ENCODE assay signal across 28 mouse cellular contexts in genomic region chrX:52050941-52051340, GRCm38 (mm10).
"Had no signal": no experiment of that assay in that cellular context is flagged by ENCODE, and none has a peak within 500 bp of the region (broad histone marks: within the 10 kb centered on the region; RNA-seq: fewer than 3 reads in every experiment).

No protein-coding gene starts in this region.

- H3K4me2 ChIP-seq: embryonic facial prominence, embryonic 12.5 days; embryonic facial prominence, embryonic 13.5 days; embryonic facial prominence, embryonic 15.5 days; forebrain, embryonic 12.5 days; forebrain, embryonic 13.5 days; forebrain, embryonic 15.5 days had no signal

- H3K27ac ChIP-seq: embryonic facial prominence, embryonic 12.5 days; embryonic facial prominence, embryonic 13.5 days; forebrain, embryonic 10.5 days; forebrain, embryonic 12.5 days; forebrain, embryonic 13.5 days; forebrain, embryonic 15.5 days; gastrocnemius, adult 2 months; heart, adult 2 months had no signal

- H3K4me3 ChIP-seq: embryonic facial prominence, embryonic 12.5 days; embryonic facial prominence, embryonic 13.5 days; embryonic facial prominence, embryonic 15.5 days; erythroblast, embryonic 14.5 days; forebrain, embryonic 10.5 days; forebrain, embryonic 12.5 days; forebrain, embryonic 13.5 days; forebrain, embryonic 15.5 days; gastrocnemius, adult 2 months; heart, adult 2 months had no signal

- H3K9me3 ChIP-seq: embryonic facial prominence, embryonic 12.5 days; embryonic facial prominence, embryonic 13.5 days; embryonic facial prominence, embryonic 15.5 days; forebrain, embryonic 10.5 days; forebrain, embryonic 12.5 days; forebrain, embryonic 13.5 days; forebrain, embryonic 15.5 days had no signal

- ATAC-seq: forebrain, embryonic 13.5 days; forebrain, embryonic 14.5 days; forebrain, embryonic 15.5 days; forebrain, embryonic 16.5 days; forebrain, postnatal 0 days had no signal

- DNase-seq: cerebellum, adult 2 months; cerebellum, adult 8-10 months; cerebellum, adult 9-10 months; cerebellum, adult 9-11 months; cerebellum, postnatal 10 days; cerebellum, postnatal 14 days; cerebellum, postnatal 25 days; cerebellum, postnatal 36 days; embryo, embryonic 11 days; forebrain, postnatal 0 days; gastrocnemius, adult 2 months; gastrocnemius, postnatal 10 days; gastrocnemius, postnatal 14 days; gastrocnemius, postnatal 25 days; gastrocnemius, postnatal 36 days; heart, adult 11 months; heart, adult 18-20 months; heart, adult 2 months had no signal

- H3K27me3 ChIP-seq: embryonic facial prominence, embryonic 12.5 days; embryonic facial prominence, embryonic 13.5 days; embryonic facial prominence, embryonic 15.5 days; forebrain, embryonic 12.5 days; forebrain, embryonic 13.5 days; forebrain, embryonic 15.5 days had no signal

- H3K36me3 ChIP-seq: embryonic facial prominence, embryonic 12.5 days; embryonic facial prominence, embryonic 15.5 days; forebrain, embryonic 12.5 days; forebrain, embryonic 15.5 days had no signal

- H3K9ac ChIP-seq: embryonic facial prominence, embryonic 12.5 days; embryonic facial prominence, embryonic 13.5 days; embryonic facial prominence, embryonic 15.5 days; forebrain, embryonic 12.5 days; forebrain, embryonic 13.5 days; forebrain, embryonic 15.5 days; forebrain, postnatal 0 days had no signal

- H3K4me1 ChIP-seq: embryonic facial prominence, embryonic 12.5 days; embryonic facial prominence, embryonic 13.5 days; embryonic facial prominence, embryonic 15.5 days; forebrain, embryonic 10.5 days; forebrain, embryonic 12.5 days; forebrain, embryonic 13.5 days; forebrain, embryonic 15.5 days had no signal
